Mouse (Mus musculus) left cerebral cortex, adult 11 months (tissue): ENCODE measurements around the gene Ccn1.

ENCODE experiments used
- DNase-seq: peaks from one replicate; pipeline ENCODE4 v3.0.0; 2022; ENCODE audit warnings: low spot score

Ccn1 gene

DNA sequence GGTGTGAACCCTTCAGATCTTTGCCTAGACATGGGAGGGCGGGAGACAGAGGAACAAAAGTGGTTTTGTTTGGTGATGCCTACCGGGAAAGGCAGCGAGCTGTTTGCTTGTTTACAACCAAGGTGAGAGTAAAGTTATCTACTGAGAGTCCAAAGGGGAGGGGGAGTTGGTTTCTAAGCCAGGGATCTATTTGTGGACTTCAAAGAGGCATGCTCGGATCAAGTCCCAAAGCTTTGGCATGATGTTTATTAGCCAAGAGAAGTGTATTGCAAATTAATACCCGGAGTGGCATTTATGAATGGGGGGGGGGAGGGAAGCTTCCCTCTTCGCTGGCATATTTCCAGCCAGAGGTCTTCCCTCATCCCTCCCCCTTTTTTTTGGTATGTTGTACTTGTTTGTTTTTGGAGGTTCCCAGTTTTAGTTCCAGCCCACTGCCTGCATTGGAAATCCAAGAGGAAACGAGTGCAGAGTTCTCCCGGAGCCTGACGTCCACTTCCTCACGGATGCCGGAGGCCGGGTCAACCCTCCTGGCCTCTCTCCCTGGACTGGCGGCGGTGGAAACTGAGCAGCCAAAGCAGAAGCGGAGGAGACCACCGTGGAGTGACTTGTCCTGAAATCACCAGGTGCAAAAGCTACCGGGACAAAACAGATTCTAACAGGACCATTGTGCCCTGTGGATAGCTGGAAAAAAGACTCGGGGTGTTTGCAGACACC is 674 bp upstream of the Ccn1 start:
- DNase-seq, result no peak

DNA sequence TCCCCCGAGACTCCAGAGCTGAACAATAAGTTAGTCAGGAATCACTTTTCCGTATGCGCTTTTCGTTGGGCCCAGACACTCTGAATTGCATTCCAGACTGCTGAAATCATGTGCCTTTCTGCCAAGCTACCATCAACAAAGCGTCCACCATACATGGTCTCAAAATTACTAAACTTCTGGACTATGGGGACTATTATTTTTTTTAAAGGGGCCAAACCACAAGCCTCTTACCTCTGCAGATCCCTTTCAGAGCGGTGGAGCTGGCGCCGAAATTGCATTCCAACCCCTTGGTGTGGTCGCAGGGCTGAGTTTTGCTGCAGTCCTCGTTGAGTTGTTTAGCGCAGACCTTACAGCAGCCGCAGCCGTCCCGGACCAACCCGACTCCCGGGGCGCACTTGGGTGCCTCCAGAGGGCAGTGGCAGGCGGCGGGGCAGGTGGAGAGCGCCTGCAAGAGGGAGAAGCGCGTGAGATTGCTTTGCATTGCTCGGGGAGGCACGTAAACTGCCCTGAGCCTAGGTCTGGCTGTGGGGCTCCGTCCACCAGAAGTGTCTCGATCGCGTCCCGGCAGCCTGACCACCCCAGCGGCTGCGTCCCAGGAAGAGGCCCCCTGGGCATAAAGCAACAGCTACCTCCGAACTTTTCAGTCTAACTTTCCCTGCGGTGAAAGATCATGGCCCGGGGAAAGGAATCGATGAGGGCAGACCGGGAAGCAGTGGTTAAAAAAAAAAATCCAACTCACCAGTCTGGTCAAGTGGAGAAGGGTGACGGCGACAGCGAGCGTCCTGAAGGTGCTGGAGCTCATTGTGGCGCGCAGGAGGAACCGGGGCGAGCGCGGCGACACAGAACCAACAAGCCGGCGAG is 560 bp downstream of the Ccn1 start:
- DNase-seq, result no peak

DNA sequence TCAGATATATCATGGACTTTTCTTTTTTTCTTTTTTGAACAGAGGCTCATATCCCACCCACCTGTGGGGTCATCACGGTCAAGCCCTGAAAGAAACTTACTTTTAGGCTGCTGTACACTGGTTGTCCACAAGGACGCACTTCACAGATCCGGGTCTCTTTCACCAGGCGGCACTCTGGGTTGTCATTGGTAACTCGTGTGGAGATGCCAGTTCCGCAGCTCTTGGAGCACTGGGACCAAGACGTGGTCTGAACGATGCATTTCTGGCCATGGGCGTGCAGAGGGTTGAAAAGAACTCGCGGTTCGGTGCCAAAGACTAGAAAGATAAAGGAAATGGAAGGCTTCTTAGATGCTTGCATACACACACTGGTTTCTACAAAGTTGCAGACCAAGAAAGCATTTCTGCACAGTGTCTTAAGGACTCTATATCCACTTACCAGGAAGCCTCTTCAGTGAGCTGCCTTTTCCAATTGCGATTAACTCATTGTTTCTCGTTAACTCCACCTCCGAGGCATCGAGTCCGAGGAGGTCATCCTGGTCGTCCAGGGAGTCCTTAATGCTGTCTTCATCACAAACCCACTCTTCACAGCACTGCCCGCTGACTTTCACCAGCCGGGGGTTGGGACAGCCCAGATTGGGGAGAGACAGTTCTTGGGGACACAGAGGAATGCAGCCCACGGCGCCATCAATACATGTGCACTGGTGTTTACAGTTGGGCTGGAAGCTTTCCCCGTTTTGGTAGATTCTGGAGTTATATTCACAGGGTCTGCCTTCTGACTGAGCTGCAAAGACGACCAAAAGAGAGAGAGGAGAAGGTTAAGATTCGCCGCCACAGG is 1.5 kb downstream of the Ccn1 start:
- DNase-seq, result no peak

DNA sequence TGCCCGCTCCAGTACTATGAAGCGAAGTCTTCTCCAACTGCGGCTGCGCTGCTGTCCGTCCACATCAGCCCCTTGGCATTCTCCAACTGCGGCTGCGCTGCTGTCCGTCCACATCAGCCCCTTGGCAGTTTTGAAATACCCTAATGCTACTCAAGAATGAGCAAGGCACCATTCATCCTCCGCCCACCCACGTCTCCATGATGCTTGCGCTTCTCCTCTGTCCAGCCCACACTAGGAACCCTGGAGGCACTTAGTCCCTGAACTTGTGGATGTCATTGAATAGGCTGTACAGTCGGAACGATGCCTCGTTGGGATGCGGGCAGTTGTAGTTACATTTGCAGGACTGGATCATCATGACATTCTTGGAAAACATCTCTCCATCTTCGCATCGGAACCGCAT is 2.4 kb downstream of the Ccn1 start:
- no peak for DNase-seq

DNA sequence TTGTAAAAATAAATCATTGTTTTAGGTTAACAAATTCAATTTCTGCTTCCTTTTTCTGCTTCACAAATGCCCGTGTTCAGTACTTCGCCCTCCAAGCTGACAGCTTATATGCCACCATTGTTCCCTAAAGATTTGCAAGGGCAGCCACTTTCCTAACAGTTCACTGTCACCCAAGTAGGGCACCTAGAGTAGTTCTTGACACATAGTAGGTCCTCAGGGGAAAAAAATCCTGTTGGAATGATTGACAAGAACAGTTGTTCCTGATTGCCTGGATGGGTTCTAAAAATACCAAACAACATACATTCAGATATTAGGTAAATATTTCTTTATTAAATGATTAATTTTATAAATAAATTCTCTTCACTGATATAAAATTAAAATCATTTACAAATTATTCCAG is 3.1 kb downstream of the Ccn1 start:
- DNase-seq, result no peak

DNA sequence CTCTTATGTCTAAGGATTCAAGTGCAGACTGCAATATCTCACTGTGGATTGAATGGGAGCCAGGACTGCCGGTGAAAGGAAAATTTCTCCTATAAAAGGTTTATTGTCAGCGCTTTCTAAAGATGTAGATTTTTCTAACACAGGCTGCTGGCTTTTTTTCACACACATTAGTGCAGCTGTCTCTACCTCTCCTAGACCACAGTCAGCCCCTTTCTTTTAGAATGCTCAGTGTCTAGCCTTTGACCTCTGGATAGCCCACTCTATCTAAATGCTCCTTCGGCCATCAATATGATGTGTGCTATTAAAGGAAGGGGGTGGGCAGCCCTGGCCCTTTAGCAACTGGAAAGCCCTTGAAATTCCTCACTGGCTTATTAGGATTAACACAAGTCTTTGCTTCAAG is 3.8 kb downstream of the Ccn1 start:
- no peak for DNase-seq

DNA sequence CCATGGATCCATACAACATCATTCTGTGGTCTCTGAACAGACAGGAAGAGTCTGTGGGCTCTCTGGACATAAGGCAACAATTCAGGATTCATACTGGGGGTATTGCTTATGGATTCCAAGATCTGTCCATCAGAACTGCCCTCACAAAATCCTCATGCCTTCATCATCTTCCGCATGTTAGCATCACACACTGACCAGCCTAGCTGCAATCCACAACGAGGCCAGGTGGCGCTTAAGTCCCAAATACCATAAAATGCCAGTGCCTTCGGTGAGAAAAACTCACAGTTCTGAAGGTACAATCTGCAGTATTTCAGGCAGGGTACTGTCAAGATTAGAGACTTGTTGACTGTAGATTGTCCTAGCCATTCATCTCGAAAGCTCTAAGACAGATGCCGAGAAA is 4.3 kb downstream of the Ccn1 start:
- no peak for DNase-seq

DNA sequence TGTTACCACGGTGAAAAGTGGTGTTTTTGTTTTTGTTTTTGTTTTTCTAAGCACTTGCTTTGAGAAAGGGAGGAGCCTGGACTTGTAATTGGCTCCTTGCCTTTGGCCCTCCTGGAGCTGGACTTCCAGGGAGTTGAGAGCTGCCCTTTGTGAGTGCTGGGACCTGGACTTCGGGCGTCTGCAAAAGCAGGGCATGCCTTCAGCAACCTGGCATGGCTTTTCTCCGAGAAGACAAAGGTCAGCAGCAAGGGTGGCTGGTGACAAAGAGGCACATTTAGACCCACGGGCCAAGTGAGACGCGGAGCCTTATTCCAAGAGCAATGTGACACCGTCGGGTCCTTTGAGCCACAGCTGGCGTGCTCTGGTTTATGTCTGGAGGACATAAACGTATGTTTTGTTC is 6.9 kb downstream of the Ccn1 start:
- DNase-seq, result no peak

DNA sequence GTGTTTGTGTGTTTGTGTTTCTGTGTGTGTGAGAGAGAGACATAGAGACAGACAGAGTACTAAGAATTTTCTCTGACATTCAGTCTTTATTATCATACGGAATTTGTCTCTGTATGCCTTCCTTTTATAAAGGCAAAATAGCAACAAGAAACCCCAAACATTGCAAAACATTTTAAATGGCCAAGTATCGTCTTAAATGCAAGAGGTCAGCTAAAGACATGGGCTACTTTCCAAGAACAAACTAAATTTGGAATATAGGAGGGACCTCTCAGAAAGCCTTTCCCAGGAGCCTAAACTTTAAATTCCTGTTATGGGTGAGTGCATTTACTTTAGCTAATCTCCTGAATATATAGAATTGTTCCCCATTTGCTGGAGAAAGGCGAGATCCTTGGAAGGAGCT is 7.9 kb downstream of the Ccn1 start:
- DNase-seq, result no peak

DNA sequence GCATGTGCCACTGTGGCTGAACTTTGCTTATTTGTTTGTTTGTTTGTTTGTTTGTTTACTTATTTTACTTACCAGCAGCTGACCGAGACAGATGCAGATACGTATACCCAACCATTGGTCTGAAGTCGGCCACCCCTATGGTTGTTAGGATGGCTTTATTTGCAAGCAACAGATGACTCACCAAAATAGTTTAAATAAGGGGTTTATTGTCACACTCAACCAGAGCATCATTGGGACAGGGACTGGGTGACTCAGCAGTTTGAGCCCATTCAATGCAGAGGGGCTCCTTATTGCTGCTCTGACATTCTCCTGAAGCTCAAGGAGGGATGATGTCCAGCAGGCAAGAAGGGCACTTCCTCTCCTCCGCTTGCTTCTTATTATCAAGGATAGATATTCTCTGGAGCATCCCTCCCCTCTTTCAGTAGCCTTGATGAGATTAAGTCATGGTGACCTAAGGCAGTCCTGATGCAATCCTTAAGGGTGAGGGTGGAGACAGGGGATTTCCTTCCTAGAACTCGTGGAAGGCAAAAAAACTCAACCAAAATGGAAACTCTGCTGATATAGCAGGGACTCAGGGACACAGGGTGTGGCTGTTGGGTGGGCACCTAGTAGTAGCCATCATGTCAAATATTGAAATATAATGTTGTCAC is 8.6 kb downstream of the Ccn1 start:
- DNase-seq, result no peak

DNA sequence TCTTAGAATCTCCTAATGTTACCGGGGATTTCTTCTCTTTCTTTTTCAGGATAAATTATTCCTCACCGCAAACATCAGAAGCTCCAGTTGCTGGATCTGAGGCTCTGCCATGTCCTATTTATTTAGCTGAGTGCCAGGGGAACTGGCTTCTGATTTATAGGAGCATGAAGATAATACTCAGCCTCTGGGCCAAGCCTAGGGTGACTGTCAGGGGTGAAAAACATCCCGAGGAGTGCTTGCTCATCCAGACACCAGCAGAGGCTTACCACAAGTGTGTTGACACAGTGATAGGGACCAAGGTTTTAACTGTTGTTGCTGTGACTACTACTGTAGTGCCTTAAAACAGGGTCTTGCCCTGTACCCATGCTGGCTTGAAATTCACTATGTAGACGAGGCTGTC is 9.2 kb downstream of the Ccn1 start:
- no peak for DNase-seq

DNA sequence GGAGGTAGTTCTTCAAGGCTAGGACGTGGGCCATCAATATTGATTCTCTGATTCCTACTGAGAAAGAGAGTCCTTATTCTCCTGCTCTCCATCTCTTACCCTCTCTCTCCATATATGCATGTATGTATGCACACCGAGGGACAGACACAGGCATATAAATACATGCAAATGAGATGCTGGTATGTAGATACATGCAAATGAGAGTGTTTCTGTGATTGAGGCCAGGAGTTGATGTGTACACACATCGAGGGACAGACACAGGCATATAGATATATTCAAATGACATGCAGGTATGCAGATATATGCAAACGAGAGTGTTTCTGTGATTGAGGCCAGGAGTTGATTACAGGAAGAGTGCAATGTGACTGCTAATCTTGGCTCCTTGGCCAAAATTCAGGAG is 9.6 kb downstream of the Ccn1 start:
- DNase-seq, result no peak

DNA sequence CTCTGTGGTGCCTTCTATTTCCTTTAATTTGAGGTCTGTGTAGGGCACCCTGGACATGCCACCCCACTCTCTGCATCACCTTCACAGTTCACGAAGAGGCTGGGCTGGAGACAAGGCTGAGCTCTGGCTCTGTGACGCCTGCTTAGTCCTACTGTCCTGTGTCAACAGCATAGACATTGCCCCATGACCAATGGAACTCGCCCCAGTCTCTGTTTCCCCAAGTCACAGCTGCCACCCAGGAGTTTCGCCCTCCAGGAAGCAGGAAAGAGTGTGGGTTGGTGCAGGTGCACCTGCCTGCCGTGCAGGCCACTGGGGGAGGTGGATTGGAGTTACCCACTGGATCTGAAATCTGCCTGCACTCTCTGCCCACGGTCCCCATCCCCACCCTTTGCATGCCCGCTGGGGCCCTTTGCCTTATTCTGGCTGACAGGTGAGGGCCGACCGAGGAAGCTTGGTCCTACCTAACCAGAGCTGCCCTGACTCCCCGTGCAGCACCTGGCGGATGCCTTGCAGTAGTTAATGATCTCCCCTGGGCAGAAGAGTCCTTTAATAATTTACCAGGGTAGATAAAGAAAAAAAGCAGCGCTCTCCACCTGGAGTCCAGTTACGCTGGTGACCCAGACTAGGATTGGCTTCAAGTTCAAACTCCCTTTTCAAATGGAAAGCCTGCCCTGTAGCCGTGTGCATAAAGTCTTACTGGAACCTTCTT is 15.6 kb downstream of the Ccn1 start:
- no peak for DNase-seq

DNA sequence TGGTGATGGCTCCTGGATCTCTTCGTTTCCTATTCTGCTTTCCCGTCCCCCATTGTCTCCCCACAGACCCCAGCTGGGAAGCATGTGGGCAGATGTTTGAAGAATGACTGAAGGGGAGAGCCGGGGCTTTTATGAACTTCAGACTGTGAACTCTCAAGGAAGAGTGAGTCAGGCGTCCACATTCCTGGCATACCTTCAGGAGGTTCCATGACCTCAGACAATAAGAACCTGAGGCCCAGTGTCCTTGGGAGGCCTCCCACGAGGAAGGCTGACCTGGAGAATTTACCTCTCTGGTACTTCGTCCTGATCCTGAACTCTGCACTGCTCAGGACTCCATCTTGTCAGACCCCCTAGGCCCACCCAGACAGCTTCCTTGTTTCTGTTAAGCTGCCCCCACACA is 16.9 kb downstream of the Ccn1 start:
- DNase-seq, result no peak

DNA sequence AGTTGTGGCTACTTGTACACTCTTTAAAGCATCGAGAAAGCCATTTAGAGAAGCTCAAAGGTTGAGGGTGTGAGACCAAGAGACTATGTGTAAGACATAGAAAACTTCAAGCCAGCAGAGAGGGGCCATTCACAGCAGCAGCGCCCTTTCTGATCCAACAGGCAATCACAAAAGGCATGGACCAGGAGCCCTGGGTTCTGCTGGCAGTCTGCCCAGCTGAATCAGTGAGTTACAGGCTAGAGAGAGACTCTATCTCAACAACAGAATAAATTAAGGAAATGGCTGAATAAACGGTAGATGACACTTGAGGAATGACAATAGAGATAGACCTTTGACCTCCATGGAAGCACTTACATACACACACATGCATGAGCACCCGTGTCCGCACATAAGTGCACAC is 21.1 kb downstream of the Ccn1 start:
- DNase-seq, result no peak

DNA sequence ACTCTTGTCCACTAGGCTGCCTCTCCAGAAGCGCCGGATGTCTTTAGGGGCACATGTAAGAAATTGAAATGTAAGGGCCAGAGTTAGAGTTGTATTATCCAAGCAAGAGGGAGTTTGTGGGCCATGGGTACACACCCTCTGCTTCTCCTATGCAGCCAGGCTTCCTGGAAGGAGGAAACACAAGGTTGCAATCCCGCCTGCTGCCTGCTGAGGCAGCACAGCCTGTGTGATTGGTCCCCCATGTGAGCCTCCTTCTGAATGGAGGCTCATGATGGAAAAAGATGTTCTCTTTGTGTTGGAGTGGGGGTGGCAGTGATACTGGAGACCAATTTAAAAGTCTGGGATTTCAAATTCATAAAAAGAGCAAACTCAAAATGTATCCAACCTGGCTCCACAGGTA is 22.0 kb downstream of the Ccn1 start:
- DNase-seq, result no peak

DNA sequence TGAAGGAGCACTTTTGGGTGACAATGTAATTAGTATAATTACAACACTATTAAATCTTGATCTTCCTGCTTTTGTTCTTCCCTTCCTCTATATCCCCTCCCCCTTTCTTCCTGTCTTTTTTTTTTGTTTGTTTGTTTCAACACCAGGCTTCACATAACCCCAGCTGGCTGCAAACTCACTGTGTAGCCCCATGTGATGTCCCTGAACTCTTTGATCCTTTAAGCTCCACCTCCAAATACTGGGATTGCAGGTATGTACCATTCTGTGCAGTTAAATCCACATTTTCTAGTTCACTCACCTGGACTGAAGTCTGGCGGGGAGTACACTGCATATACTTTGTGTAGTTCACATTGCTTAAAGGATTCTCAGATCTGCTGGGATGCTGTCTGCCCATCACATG is 23.7 kb downstream of the Ccn1 start:
- DNase-seq, result no peak

DNA sequence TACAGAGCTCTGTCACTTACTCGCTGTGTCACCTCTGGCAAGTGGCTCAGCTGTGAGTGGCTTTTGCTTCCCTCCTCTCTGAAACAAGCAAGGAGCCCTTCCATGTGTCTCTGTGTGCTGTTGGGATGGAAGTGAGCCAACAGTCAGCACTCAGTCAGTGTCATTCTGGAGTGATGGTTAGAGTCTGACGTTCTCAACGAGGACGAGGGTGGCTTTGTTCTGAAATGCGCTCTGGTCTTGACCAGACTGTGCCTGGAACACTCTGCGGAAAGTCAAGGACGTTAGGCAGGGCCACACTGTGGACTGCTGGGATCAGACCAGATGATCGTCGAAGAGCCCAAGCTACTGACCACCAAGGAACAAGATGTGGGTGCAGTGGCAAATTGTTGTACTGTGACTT is 24.2 kb downstream of the Ccn1 start:
- no peak for DNase-seq

DNA sequence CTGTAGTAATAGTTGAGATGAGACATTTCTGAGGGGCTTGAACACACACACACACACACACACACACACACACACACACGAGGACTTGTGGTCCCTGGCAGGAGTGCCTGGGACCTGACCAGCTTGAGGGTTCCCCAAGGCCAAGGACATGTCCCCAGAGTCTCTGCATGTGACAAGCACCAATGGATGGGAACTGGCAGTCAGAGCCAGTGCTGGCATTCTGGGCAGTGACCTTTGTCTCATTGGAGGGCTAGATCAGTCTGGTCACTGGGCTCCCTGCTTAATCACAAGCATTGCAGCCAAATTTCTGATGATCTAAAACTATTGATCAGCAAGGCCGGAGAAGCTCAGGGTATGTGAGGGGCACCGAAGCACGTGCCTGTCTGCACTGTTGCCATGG is 25.0 kb downstream of the Ccn1 start:
- no peak for DNase-seq

DNA sequence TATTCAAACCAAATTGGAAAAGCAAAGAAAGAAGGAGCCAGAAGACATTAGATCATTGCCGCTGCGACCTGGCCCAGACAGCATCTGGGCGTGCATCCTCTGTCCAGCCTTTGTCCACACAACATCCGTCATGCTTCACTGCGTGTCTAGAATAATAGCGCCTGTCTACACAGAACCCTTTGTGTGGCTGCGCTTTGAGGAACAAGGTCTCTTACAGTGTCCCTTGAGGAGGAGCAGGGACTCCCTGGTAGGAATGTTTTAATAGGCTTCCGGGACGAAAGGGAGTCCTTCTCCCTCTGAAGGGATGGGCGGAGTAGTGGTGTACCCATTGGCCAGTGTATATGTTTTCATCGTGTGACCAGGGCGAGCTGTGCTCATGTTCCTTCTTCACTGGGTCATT is 26.7 kb downstream of the Ccn1 start:
- DNase-seq, result no peak

DNA sequence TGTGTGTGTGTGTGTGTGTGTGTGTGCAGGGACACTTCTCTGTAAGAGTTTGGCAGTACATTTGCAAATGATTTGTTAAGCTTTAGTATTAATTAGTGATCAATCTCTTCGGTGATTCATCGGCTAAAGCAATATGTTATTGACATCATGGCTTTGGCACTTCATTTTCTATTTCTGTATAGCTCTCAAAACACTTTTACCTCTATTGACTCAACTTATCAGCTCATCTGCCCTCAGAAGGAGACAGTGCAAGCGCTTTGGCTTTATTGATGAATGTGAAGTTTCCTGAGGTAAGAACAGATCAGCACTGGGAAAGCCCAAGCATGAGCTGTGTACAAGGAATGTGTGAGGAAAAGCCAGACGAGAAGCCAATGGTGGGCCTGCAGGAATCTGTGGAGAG is 28.6 kb downstream of the Ccn1 start:
- DNase-seq, result no peak
